Mouse (Mus musculus) stomach, embryonic 14.5 days (tissue): ENCODE results near the gene Camkk1. TPM values are rescaled to one million over a fixed set of nuclear protein-coding genes. Genes with fewer than 3 reads are reported as not detected.

Source experiments
- ATAC-seq: fragments of 200-750 bp; cut with Nextera tagmentation; 2 replicates; pipeline ENCODE4 v1.8.0; 2017; ENCODE audit warnings: low read depth, moderate TSS enrichment; ENCODE audit not compliant: insufficient number of reproducible peaks, insufficient read depth, low FRiP score
- H3K27ac ChIP-seq: fragments of 300-500 bp; sonication (generic); 2 replicates; pipeline ENCODE4 v1.5.1; 2014; ENCODE audit warnings: mild to moderate bottlenecking, low read length, moderate library complexity, mixed read lengths
- H3K27me3 ChIP-seq: fragments of 300-500 bp; sonication (generic); 2 replicates; pipeline ENCODE4 v1.6.1; 2014; ENCODE audit warnings: low read length, control low read depth, mixed read lengths; ENCODE audit not compliant: control insufficient read depth, insufficient read depth
- H3K36me3 ChIP-seq: fragments of 300-500 bp; sonication (generic); 2 replicates; pipeline ENCODE4 v1.6.1; 2014; ENCODE audit warnings: mild to moderate bottlenecking, control low read depth, low read length, moderate library complexity, mixed read lengths; ENCODE audit not compliant: control insufficient read depth, insufficient read depth
- H3K4me1 ChIP-seq: fragments of 300-500 bp; sonication (generic); 2 replicates; pipeline ENCODE4 v1.6.1; 2014; ENCODE audit warnings: low read length, control low read depth, mixed read lengths; ENCODE audit not compliant: control insufficient read depth, insufficient read depth
- H3K4me2 ChIP-seq: fragments of 300-500 bp; sonication (generic); replicated peaks from 2 replicates; pipeline ENCODE4 v1.6.1; 2014; ENCODE audit warnings: low read depth, low read length, control low read depth
- H3K4me3 ChIP-seq: fragments of 300-500 bp; sonication (generic); 2 replicates; pipeline ENCODE4 v1.5.1; 2014; ENCODE audit warnings: low read depth, low read length, control low read depth
- H3K9ac ChIP-seq: fragments of 300-500 bp; sonication (generic); replicated peaks from 2 replicates; pipeline ENCODE4 v1.6.1; 2014; ENCODE audit warnings: low read depth, mild to moderate bottlenecking, control low read depth, low read length, moderate library complexity, mixed read lengths
- H3K9me3 ChIP-seq: fragments of 300-500 bp; sonication (generic); 2 replicates; pipeline ENCODE4 v1.6.1; 2016; ENCODE audit warnings: low read depth, low read length, control low read depth; ENCODE audit not compliant: control insufficient read depth
- WGBS: fragments of 180-500 bp; shearing (Covaris S2); extraction: QIAGEN DNeasy Blood & Tissue Kit; methylation state at CpG from one replicate; pipeline ENCODE4 v1.1.7; 2014; 5-methylcytosine and 5-hydroxymethylcytosine counted together
- polyA plus RNA-seq: library from polyadenylated mRNA; unstranded; fragments of >200 nt; fragmentation: Nextera tagmentation; extraction: Ambion mirVana; gene quantifications from 2 replicates; pipeline ENCODE4 v1.2.1, GENCODE M21; 2014

Camkk1 gene
- polyA plus RNA-seq: 4.3 and 5.0 TPM in 2 replicates

DNA sequence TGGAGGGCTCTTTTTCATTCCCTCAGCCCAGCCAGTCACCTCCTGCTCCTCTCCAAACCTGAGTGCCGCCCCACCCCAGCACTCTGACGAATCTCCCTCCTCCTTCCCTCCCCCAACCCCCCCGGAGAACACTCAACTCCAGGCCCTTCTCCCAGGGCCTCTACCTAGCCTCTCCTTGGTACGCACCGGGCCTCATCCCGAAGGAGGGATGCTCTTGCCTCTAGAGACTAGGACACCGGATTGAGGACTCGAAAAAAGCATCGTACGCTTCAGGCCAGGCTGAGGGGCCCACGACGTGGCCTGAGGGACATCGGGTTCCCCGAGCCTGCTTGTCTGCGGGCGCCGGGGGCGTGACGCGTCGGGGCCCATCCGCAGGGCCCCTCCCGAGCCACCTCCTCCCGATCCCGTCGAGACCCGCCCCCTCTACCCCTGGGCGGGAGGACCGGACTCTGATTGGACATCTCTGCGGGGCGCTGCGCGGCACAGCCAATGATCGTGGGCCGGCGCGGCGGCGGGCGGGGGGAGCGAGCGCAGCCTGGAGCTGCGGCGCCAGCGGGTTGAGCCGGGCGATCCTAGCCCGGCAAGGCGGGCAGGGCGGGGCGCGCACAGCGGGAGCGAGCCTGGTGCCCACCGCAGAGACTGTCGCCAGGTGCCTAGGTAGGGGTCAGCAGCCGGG is at the start of gene Camkk1:
Gene Camkk1, plus strand, starts transcription at position 538 of the 676 bp plus-strand sequence.
- peak; percentile 94 for ATAC-seq
- Histone ChIP-seq H3K4me2 (peak within 1 kb of the TSS; percentile 98), H3K4me1 (peaks cover 10% of the 10 kb centered on the region; the same call in 1 of the 2 replicates), H3K4me3 (peak within 1 kb of the TSS; percentile 61), H3K9ac (peak within 1 kb of the TSS; percentile 39; the same call in 1 of the 2 replicates), H3K36me3 (no peaks in the 10 kb centered on the region), H3K9me3 (no peaks in the 10 kb centered on the region), H3K27me3 (no peaks in the 10 kb centered on the region), H3K27ac (no peak within 1 kb of the TSS)
- 1% methylated on average over 52 of the region's 57 CpGs for WGBS

DNA sequence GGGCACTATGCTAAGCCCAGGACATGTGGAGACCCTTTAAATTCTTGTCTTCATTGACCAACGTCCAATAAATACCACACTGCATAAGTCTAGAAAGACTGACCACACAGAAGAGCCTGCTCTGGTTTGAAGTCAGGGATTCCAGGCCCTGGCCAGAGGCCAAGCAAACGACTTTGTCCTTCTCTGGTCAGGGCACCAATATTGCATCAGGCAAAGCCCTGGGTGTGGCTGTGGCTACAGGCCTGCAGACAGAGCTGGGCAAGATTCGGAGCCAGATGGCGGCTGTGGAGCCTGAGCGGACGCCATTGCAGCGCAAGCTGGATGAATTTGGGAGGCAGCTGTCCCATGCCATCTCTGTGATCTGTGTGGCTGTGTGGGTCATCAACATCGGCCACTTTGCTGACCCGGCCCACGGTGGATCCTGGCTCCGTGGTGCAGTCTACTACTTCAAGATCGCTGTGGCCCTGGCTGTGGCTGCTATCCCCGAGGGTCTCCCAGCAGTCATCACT is 43.8 kb upstream of the Camkk1 start:
- H3K4me2 ChIP-seq: no peak overlapping the region
- no peak overlapping the region for H3K4me3 ChIP-seq
- no peaks in the 10 kb centered on the region for H3K9me3 ChIP-seq
- H3K4me1 ChIP-seq: no peaks in the 10 kb centered on the region
- H3K27ac ChIP-seq: no peak overlapping the region
- no peaks in the 10 kb centered on the region for H3K36me3 ChIP-seq
- H3K9ac ChIP-seq: no peak overlapping the region
- no peak for ATAC-seq
- H3K27me3 ChIP-seq: no peaks in the 10 kb centered on the region
- 82% methylated on average over 13 of the region's 13 CpGs for WGBS

DNA sequence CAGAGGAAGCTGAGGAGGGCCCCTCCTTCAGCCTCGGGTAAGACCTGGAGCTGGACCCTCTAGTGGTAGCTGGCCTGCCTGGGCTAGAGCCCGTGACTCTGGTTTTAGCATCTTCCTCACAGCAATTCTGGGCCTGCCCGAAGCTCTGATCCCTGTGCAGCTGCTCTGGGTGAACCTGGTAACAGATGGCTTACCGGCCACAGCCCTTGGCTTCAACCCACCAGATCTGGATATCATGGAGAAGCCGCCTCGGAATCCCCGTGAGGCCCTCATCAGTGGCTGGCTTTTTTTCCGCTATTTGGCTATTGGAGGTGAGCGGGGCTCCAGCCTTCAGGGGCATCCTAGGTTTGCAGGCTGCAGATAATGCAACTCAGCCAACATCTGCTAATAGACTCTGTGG is 36.3 kb upstream of the Camkk1 start:
- H3K9me3 ChIP-seq: no peaks in the 10 kb centered on the region
- H3K4me2 ChIP-seq: no peak overlapping the region
- no peaks in the 10 kb centered on the region for H3K27me3 ChIP-seq
- no peaks in the 10 kb centered on the region for H3K36me3 ChIP-seq
- H3K4me3 ChIP-seq: no peak overlapping the region
- no peak for ATAC-seq
- 0 out of 2 replicates have a peak, but pooled peaks cover 2% of the 10 kb centered on the region for H3K4me1 ChIP-seq
- 86% methylated on average over 9 of the region's 9 CpGs for WGBS
- no peak overlapping the region for H3K27ac ChIP-seq
- H3K9ac ChIP-seq: no peak overlapping the region

DNA sequence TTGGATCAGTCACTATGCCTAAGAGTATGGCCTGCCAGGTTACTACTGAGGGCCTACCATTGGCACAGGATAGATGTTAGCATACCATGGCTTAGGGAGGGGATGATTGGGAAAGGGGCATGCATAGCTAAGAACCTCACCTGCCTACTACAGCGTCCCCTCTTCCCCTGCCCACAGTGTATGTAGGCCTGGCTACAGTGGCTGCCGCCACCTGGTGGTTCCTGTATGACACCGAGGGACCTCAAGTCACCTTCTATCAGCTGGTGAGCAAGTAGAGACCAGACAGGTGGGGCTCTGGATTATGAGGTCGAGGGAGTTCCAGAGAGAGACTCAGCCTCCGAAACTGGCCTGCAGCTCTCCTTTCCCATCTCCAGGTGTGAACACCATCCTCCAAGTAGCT is 35.5 kb upstream of the Camkk1 start:
- no peak; the same call in 1 of the 2 replicates for ATAC-seq
- Histone ChIP-seq H3K4me3 (no peak overlapping the region), H3K27me3 (no peaks in the 10 kb centered on the region), H3K9ac (no peak overlapping the region), H3K27ac (no peak overlapping the region), H3K36me3 (no peaks in the 10 kb centered on the region), H3K4me2 (no peak overlapping the region), H3K9me3 (no peaks in the 10 kb centered on the region), H3K4me1 (0 out of 2 replicates have a peak, but pooled peaks cover 2% of the 10 kb centered on the region)
- 37% methylated on average over 5 of the region's 5 CpGs for WGBS

DNA sequence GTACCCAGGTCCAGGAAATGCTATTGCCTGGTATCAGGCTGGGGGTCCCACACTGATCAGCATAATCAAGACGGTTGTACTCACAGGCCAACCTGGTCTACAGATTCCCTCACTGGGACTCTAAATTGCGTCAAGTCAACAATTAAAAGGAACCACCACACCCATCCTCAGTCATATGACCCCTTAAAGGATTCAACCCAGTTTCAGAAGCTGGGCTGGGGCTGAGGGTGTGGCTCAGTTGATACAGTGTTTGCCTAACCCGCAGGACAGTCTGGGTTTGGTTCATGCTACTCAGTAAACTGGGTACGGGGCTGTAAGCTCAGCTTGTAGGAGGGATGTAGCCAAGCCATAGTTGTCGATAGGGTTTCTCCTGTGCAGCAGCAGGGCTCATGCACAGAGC is 32.1 kb upstream of the Camkk1 start:
- Histone ChIP-seq H3K4me2 (no peak overlapping the region), H3K27ac (no peak overlapping the region), H3K36me3 (no peaks in the 10 kb centered on the region), H3K9ac (no peak overlapping the region), H3K4me1 (peaks cover 11% of the 10 kb centered on the region; the same call in 1 of the 2 replicates), H3K9me3 (no peaks in the 10 kb centered on the region), H3K4me3 (no peak overlapping the region), H3K27me3 (no peaks in the 10 kb centered on the region)
- WGBS: 68% methylated on average over 5 of the region's 5 CpGs
- no peak for ATAC-seq

DNA sequence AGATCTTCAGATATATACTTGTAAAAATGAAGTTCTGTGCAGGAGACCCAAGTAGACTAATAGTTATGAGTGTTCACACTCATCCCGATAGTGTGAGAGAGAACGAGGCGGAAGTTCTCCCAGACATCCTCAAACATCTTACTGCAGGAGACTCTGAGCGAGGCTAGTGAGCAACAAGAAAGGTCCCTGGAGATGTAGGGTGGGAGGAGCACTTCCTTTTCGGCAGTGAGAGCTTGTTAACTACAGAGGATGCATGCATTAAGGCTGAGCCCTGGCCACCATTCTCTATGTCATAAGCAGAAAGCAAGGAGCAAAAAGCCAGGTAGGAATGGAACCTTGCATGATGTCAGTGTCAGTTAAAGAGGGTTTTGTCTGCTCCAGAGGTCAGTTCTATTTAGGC is 31.6 kb upstream of the Camkk1 start:
- peaks cover 14% of the 10 kb centered on the region for H3K4me1 ChIP-seq

DNA sequence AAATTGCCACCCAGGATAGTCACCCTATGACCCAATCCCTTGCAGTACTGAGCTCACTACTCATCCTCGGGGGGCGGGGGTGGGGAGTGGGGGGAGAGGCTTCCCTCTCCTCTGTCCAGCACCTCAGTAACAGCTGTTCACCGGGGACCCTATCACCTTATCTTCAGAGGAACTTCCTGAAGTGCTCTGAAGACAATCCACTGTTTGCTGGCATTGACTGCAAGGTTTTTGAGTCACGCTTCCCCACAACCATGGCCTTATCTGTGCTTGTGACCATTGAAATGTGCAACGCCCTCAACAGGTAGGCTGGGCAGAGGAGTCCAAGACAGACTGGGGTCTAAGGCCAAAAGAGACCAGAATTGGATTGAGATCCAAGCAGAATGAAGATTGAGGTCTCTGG is 31.0 kb upstream of the Camkk1 start:
- no peak overlapping the region for H3K9ac ChIP-seq
- H3K36me3 ChIP-seq: no peaks in the 10 kb centered on the region
- H3K27me3 ChIP-seq: no peaks in the 10 kb centered on the region
- H3K4me2 ChIP-seq: no peak overlapping the region
- H3K9me3 ChIP-seq: no peaks in the 10 kb centered on the region
- no peak overlapping the region for H3K27ac ChIP-seq
- H3K4me3 ChIP-seq: no peak overlapping the region
- no peak for ATAC-seq
- WGBS: 69% methylated on average over 5 of the region's 5 CpGs
- peaks cover 20% of the 10 kb centered on the region for H3K4me1 ChIP-seq

More for the DNA sequence above, 31.6 kb upstream of the Camkk1 start:
- no peak overlapping the region for H3K4me3 ChIP-seq
- no peak overlapping the region for H3K4me2 ChIP-seq
- WGBS: 71% methylated on average over 5 of the region's 5 CpGs
- no peak for ATAC-seq
- H3K36me3 ChIP-seq: no peaks in the 10 kb centered on the region
- H3K27ac ChIP-seq: no peak overlapping the region
- H3K9ac ChIP-seq: no peak overlapping the region
- H3K9me3 ChIP-seq: no peaks in the 10 kb centered on the region
- H3K27me3 ChIP-seq: no peaks in the 10 kb centered on the region

DNA sequence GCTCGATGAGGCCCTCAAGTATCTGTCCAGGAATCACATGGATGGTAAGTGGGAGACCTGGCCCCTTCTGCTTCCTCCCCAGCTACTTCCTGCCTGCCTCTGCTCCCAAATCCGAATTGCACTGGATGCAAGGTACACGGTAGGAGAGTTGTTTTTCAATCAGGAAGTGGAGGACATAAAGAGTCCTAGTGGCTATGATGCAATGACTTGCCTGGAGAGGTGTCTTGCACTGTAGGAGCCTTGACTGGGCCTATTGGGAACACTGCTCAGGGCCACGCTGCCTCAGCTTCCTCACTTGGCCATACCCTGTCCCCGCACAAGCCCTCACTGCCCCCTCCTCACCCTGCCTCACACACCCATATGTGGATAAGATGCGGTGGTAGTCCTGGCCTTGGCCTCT is 29.8 kb upstream of the Camkk1 start:
- Histone ChIP-seq H3K4me2 (no peak overlapping the region), H3K9ac (no peak overlapping the region), H3K9me3 (no peaks in the 10 kb centered on the region), H3K4me3 (no peak overlapping the region), H3K4me1 (peaks cover 22% of the 10 kb centered on the region), H3K36me3 (no peaks in the 10 kb centered on the region), H3K27ac (no peak overlapping the region), H3K27me3 (no peaks in the 10 kb centered on the region)
- WGBS: 77% methylated on average over 6 of the region's 6 CpGs
- no peak for ATAC-seq
